Mouse (Mus musculus) c-Kit-positive CD71-positive TER-119-positive erythroid progenitor cells, embryonic 14.5 days (primary cell): ENCODE measurements around the gene Plin4.
"Not testable (repeated sequence)": the region's sequence is repeated elsewhere in the genome, so short reads cannot be mapped to it uniquely, and the experiment has no call there.

Experiments
- DNase-seq: peaks from one replicate; pipeline ENCODE4 v3.0.0-alpha.2; 2013; ENCODE audit warnings: low spot score

The Plin4 gene

DNA sequence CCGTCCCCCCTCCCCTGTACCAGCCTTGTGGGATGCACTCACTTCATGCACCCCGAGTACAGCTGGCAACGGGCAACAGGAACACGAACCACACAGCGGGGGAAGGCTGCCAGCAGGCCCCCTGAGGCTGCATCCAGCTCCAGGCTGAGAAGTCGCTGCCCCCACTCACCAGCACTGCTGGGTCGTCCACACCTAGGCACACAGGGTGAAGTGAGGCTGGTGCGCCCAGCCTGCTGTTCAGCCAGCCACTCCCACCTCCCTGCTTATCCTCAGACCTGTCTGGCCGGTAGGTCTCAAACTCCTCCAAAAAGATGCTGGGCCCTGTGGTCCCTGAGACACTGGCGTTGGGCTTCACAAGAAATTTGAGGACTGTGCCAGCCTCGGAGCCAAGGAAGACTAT is 16.6 kb upstream of the Plin4 start:
- DNase-seq, result no peak

DNA sequence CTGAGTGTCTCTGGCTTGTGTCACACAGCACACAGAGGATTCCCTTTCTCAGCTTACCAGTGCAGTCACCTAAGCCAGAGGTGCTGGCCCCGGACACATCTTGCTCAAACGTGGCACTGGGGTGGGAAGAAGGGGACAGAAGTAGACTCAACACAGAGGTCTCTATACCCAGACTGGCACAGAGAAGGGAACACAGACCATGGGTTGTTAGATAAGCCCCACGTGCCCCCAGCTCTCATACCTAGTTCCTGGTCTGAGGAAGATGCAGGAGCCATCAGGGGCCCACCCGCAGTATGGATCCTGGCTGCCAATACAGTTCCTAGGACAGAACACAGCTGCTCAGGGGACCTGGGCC is 15.7 kb upstream of the Plin4 start:
- DNase-seq, result no peak

DNA sequence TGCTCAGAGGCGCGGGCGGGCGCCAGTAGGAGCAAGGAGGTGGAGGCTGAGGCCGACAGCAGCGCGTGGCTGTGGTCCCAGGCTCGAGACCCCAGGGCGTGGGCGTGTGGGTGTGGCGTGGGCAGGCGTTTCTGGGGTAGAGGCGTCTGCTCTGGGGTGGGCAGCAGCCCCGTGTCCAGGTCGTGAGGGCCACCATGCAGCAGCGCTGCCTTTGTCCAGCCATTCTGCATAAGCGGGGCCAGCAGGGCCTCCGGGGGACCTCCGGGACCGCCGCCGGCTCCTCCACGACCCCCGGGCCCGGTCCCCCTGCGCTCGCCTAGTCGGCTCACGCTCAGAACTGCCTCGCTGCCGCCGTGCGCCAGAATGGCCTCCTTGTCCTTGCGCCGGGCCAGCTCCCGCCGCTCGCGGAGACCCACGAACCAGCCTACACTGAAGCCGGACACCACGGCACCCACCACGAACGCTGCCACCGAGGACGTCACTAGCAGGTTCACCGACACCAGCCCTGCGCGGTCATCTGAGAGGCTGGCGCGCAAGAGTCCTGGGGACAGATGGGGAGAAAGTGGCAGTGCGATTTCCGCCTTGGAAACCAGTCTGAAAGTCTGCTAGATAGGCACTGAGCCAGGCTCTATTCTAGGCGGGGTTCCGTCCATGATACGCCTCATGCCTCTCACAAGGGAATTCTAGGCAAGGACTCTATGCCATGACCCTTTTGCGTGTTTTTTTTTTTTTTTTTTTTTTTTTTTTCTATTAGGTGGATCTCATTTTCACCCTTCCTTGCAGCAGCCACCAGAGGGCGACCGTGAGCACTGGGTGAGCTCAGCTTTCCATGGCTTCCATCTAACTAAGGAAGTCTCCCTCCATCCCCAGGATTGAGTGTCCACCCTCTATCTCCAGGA is 15.0 kb upstream of the Plin4 start:
- DNase-seq, result peak; percentile 61

DNA sequence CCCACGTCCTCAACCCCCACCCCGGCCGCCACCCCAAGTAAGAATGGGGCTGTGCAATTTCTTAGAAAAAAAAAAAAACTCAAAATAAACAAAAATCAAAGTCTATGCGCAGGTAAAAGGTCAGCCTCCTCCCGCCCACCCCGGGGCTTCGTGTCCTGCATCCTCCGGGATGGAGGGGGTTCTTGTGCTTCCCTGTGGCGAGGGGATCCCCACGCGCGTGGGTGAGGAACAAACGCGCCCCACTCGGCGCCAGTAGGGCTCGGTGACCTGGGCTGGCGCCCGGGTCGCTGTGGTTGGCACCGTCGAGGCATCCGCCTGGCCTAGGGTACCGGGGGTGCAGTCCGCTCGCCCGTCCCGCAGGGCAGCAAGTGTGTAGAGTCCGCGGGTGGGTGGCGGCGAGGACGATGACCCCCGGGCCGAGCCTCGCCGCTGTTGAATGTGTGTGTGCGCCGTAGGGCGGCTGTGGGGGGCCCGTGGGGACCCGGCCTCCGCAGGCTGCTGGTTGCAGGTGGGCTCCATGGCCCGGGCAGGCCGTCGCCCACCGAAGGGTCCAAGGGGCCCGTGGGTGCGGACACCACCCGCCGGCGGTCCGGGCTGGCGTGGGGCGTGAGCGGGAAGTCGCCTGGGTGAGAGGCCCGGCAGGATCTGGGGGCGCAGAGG is 14.2 kb upstream of the Plin4 start:
- DNase-seq, result no peak

DNA sequence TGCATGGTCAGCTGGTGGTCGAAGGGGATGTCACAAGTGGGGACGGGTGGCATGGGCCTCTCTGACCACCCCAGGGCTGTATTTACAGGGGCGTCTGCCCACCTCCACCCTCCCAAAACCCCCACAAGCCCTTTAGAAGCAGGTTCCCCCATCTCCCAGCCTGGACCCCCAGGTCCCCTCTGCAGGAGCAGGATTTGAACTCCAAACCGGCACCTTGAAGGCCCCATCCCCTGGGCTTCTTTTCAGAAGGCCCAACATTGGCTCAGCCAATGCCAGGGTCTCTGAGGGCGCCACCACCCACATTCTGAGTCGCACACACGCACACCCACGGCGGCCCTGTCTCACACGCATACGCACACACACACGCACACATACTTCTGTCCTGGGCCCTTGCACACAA is 13.6 kb upstream of the Plin4 start:
- DNase-seq, result no peak

DNA sequence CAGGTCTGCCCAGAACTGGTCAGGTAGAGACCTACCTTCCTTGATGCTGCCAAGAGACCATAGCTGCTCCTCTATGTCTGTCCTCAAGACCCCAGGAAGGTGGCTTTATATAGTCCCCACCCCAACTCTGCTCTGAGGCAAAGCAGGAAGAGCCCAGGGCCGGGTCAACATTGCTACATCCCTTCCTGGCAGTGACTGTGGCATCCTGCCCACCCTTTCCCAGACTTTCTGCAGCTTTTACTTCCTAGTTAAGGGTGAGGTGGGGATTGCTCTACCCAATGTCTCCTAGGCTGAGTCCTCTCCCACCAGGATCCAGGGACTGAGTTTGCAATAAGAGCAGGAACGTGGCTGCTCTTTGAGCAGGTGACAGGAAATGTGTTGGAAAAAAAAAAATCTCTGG is 12.2 kb upstream of the Plin4 start, which contains the start of gene Lrg1:
Gene Lrg1, minus strand, starts transcription at position 176 of the 400 bp plus-strand sequence.
- no peak for DNase-seq

DNA sequence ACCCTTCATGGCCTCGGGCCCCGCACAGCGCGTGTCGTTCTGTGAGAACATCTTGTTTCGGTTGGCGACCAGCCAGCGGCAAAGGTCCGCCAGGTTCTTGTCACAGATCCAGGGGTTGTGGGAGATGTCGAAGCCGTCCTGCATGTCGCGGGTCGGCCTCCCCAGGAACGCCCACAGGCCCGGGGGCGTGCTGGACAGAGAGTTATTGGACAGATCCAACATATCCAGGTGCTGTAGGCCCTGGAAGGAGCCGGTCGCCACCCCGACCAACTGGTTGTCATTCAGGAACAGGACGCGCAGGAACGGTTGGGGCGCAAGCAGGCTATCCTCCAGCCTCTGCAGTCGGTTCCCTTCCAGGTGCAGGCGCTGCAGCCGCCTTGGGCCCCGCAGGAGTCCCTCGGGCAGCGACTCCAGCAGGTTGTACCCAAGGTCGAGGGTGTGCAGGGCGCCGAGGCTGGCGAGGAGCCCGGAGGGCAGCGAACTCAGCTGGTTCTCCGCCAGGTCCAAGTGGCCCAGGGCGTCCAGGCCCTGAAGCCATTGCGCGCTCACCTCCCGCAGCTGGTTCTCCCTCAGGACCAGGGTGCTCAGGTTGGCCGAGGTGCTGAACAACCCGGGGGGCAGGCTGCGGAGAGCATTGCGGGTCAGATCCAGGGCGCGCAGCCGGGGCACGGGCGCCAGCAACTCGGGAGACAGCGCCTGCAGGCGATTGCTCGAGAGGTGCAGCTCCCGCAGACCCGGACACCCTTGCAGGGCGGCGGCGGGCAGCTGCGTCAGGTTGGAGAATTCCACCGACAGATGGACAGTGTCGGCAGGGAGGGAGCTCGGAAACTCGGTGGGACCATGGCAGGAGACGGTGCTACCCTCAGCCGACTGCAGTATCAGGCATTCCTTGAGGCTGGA is 10.6 kb upstream of the Plin4 start:
- no peak for DNase-seq

DNA sequence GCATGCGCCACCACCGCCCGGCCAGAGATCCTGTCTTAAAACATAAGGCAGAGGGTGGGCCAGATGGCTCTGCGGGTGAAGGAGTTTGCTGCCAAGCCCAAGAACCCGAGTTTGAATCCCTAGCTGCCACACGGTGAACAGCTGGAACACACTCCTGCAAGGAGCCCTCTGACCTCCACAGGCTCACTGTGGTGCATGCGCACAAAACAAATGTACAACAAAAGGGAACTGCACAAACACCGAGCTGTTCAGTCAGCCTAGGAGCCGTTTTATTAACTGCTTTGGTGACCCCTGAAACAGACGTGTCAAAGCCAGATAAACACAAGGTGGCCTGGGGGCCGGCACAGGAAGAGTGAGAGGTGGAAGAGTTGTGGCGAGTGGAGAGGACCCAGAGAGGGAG is 9.8 kb upstream of the Plin4 start:
- DNase-seq, result no peak

DNA sequence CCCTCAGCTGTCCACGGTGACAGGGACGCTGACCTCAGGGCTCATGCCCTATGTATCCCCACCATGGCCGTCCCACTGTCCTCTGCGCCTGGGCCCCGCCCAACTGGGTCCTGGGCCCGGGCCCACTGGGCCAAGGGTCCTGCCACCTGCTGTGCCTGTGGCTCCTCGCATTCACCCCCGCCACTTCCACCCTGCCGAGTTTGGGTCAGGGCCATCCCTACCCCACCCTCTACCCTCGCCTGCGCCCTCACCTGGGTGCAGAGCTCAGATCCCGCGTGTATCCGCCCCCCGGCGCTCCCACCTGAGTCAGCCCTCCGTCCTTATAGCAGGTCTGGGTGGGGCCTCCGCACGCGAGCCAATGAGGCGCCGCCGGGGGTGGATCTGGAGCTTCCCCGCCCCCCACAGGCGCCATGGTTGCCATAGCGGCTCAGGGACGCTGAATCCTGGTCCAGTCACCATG is 7.7 kb upstream of the Plin4 start, which contains the start of gene Plin5:
Gene Plin5, minus strand, starts transcription at position 346 of the 460 bp plus-strand sequence.
- no peak for DNase-seq

DNA sequence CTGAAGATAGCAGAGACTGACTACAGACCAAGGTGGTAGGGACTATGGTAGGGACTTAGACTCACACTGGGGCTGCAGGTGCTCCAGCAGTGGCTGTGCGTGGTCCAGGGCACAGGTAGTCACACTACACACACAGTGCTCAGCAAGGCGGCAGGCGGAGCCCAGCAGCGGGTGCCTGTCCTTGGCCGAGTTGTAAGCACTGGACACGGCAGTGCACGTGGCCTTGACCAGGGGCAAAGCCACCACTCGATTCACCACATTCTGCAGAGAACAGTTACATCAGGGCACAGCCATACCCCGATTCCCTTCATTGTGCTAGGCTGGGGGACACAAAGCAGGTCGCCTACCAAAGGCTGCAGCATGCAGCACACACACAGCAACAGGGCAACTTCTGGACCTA is 6.6 kb upstream of the Plin4 start:
- no peak for DNase-seq

DNA sequence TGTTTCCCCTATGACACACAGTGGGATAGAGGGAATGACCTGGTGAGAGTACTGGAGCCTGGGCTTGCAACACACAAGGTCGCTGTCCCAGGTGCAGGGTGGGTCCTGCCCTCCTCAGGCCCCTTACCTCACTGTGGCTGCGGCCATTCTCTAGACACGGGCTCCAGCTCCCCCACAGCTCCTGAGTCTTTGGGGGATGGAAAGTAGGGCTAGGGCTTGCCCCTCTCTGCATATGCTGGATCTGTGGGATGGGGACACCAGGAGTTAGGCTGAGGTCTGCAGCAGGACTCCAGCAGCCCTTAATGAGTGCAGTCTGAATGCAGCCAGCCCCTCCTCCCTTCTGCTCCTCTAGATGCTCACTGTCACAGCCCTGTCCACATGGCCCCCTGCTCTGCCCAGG is 3.1 kb upstream of the Plin4 start:
- no peak for DNase-seq

DNA sequence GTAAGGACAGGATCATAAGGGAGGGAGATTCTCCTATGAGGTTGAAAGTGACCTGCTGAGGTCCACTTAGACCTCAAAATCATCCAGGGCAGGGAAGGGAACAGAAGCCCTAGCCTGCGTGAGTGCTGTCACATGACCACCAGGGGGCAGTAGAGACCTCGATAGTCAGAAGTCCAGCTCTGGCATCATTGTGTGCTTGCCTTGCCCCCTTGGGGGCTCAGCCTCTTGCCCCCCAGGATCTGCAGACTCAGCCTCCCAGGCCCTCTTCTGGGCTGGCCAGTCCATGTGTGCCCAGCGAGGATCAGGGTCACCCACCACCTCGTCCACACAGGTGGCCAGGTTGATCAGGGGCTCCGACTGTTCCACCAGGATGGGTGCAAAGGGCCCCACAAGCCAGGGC is 2.3 kb upstream of the Plin4 start:
- peak; percentile 69 for DNase-seq

DNA sequence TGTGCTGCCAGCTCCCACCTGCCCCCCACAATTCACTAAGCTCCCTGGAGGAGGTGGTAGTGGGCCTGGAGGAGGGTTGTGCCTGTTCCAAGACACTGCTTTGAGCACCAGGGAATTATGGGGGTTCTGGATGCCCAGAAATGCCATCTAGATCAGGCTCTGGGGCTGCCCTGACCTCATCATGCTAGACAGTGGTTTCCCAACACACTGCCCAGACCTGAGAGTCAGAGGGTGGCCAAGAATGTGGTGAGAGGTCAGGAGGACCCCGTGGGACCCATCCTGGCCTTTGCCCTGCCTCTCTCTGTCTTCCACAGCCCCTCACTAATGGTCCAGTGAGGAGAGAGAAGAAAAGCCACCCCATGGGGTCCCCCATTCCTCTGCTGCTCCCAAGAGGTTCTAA is 1.4 kb upstream of the Plin4 start:
- no peak for DNase-seq

DNA sequence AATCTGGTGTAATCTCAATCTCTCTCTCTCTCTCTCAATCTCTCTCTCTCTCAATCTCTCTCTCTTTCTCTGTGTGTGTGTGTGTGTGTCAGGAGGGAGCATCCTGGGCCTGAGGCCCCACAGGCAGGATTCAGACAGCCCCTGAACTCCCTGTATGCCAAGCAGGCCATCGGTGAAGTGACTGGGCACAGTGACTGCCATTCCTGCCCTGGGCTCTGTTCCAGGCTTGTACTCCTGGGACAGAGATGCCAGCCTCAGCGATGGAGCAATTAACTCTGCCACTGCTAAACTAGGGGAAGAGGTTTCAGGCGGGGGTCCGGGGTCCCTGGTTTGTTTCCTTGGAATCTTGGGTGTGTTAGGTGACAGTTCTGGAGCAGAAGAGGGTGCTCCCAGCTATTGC is 968 bp upstream of the Plin4 start:
- no peak for DNase-seq

DNA sequence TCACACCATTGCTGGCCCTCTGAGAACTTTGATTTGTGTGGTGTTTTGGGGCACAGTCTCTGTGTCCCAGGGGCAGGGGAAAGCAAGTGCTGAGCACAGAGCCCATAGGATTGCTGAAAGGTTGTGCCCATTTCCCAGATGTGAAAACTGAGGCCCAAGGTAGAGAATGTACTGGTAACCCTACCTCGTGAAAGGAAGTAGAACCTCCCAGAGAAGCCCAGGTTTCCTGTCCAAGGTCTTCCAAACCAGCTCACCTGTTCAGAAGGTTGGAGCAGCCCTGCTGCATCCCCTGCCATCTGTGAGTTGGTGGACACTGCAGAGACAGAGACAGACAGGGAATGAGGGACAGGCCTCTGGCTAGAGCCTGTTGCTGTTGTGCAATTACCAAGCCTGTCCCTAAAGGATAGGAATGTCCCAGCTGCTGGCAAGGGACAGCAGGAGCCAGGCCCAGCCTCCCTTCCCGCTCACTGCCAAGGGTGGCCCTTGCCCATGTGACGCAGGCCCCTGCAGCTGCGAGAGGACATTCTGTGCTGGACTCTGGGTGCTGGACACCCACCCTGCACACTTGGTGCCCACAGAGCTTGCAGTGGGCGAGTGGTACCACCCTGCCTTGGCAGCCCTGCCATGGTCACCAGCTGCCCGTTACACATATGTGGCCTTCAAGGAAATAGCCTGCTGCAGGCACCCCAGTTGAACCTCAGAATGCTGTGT is 1.1 kb downstream of the Plin4 start:
- DNase-seq, result no peak

DNA sequence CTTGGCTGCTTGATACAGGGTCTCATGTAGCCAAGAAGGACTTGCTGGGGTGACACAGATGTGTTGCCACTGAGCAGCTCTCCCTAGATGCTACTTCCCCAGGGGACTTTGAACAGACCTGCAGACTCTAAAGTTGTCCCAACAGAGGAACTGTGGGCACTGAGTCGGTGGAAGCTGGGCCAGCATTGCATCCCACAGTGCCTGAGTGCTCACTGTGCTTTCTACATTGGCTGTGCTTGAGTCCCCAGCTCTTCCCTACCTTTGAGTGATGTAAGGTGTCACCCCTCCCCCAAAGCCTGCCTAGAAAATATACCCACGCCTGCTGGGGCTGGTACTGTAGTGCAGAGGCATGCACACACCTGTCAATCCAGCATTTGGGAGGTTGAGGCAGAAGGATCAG is 1.9 kb downstream of the Plin4 start:
- no peak for DNase-seq

DNA sequence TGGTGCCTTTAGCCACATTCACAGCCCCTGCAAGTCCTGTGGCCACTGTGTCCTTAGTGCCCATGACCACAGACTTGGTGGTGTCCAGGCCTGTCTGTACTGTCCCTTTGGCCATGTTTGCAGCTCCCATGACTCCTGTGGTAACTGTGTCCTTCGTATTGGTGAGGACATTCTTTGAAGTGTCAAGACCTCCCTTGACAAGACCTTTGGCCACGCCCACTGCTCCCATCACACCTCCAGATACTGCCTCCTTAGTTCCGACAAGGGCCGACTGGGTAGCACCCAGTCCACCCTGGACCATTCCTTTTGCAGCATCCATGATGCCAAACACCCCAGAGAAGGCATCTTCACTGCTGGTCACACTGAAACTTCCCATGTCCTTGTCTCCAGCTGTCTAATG is 2.6 kb downstream of the Plin4 start:
- no peak for DNase-seq

DNA sequence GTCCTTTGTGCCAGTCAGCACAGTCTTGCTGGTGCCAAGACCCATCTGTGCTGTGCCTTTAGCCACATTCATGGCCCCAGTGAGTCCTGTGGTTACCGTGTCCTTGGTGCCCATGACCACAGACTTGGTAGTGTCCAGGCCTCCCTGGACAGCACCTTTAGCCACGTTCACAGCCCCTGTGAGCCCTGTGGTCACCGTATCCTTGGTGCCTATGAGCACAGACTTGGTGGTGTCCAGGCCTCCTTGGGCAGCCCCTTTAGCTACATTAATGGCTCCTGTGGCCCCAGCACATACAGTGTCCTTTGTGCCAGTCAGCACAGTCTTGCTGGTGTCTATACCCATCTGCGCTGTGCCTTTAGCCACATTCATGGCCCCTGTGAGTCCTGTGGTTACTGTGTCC is 3.2 kb downstream of the Plin4 start:
- DNase-seq, result not testable (repeated sequence)

DNA sequence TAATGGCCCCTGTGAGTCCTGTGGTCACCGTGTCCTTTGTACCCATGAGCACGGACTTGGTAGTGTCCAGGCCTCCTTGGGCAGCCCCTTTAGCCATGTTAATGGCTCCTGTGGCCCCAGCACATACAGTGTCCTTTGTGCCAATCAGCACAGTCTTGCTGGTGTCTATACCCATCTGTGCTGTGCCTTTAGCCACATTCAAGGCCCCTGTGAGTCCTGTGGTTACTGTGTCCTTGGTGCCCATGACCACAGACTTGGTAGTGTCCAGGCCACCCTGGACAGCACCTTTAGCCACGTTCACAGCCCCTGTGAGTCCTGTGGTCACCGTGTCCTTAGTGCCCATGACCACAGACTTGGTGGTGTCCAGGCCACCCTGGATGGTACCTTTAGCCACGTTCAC is 4.8 kb downstream of the Plin4 start:
- not testable (repeated sequence) for DNase-seq

DNA sequence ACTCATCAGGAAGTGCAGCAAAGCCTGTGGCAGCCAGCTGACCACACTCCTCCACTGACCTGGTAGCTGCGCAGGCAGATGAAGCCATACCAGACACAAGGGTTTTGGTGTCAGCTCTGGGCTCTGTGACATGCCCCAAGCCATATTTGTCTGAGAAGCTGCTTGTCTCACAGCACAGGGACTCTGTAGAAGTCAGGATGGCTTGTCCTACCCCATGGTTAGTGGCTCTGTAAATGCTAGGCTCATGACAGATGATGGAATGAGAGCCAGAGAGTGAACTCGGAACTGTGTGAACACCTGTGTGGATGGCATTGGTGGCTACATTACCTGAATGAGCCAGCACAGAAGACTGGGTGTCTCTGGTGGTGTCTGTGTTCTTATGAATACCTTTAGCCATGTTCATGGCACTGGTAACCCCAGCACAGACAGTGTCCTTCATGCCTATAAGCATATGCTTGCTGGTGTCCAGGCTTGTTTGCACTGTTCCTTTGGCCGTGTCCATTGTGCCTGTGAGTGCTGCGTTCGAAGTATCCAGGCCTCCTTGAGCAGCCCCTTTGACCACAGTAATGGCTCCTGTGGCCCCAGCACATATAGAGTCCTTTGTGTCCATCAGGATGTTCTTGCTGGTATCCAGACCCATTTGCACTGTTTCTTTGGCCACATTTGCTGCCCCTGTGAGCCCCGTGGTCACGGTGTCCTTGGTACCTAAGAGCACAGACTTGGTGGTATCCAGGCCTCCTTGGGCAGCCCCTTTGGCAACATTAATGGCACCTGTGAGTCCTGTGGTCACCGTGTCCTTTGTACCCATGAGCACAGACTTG is 5.9 kb downstream of the Plin4 start:
- no peak for DNase-seq

DNA sequence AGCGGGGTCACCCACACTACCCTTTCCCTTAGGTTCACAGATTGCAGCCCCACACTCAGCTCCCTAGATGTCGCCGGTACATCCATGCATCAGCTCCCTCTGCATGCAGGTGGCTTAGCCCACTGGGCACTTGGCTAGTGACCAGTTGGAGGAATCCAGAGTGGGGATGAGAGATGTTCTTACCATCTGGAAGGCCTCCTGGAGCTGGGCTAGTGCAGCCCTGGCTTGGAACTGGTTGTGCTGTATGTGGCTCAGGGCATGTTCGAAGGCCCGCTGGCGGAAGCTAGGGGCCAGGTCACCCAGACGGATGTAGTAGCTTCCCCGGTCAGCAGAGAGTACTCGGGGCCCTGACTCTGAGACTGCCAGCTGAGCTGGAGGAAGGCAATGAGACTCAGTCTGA is 6.7 kb downstream of the Plin4 start:
- DNase-seq, result no peak
